Mouse (Mus musculus) spleen, adult 12 weeks (tissue): Measurements from ENCODE around the gene Pygb.

Experiments used
- DNase-seq: peaks from one replicate; pipeline ENCODE4 v3.0.0; 2022; ENCODE audit warnings: low spot score

Gene Pygb

DNA sequence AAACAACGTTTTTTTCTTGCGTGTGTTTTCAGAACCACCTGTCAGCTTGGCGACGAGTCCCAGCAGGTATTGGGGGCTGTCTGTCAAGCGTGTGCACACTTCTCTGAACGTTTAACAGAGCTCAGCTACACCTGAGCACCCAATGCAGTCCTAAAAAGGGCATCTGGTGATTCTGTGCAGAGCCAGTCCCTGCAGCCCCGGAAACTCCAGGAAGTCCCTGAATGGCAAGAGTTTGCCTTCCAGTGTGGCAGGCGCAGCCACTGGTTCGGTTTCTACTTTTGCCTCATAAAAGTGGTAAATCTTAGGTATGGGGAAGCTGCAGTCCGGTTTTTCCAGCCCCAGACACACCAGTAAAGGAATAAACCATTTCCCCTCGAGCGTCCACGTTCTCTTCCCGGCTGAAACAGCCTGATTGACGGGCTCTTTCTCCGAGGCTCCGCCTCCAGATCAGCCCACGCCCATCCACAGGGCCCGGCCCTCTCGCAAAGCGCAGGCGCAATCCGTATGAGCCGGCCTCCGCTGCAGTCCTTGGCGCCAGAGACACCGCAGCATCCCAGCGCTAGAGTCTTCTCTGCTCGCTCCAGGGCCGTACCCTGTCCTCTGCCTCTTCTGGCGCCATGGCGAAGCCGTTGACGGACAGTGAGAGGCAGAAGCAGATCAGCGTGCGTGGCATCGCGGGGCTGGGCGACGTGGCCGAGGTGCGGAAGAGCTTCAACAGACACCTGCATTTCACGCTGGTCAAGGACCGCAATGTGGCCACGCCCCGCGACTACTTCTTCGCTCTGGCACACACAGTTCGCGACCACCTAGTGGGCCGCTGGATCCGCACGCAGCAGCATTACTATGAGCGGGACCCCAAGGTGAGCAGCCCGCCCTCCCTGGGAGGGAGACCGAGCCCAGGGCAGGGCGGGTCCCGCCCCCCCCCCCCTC, at the start of gene Pygb:
Pygb (plus strand) TSS at position 485 of the 930 bp plus-strand sequence.
- peak; percentile 72 for DNase-seq

DNA sequence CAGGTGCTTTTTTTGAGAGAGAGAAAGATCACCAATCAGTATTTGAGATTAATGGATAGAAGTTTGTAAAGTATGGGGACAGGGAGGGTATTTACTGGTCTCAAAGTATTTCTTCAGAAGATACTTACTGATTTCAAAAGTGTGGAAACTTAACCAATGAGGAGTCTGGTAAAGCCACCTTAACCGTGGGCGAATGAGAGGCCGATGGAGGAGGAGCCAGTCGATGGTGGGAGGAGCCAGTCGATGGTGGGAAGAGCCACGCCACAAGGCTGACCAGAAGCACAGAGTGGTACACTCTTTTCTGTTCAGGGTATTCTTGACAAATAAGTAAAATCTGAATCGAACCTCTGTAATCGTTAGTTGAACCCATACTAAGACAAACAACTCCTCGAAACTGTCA, 48.7 kb upstream of the Pygb start:
- no peak for DNase-seq

DNA sequence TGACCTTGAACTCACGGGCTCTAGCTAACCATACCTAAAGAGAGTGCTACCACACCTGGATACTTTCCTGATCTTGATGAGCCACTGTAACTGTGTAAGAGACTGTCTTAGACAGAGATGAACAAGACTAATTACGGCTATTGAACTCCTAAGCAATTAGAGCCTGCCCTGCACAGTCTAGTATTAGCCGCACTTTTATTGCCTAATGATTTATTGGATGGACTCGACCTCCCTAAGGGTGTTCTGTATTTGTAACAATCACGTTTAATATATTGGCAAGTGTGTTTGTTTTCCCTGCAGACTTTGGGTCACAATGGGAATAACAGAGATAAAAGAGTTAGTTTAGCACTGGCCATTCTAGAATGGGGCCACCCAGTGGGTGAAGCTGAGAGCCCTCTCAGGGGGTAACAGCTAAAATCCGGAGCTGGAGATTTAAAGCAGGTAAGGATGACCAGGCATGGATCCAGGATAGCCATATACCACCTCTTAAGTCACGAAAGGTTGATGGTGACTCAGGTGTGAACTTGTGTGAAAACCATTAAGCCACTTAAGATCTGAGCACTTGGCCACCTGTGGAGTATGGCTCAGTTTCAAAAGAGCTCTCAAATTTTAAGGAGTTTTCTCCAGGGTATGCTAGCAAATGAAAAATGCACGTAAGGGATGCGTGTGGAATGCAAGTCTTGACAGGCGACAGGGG, 46.2 kb upstream of the Pygb start:
- no peak for DNase-seq

DNA sequence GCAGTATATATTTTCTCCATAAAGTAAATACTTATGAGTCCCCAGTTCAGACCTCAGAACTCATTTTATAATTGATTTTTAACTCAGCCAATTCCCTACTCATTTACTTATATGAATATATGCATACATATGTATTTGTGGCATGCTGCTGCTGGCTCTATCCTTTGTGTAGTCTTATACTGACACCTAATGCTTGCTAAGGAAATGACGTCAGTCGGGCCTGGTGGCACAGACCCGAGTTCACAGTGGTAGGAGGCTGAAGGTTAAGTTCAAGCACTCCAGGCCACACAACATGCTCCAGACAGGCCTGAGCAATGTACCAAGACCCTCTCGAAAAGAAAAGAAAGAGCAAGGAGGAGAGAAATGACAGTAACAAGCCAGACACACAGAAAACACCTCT, 45.1 kb upstream of the Pygb start:
- DNase-seq: no peak

DNA sequence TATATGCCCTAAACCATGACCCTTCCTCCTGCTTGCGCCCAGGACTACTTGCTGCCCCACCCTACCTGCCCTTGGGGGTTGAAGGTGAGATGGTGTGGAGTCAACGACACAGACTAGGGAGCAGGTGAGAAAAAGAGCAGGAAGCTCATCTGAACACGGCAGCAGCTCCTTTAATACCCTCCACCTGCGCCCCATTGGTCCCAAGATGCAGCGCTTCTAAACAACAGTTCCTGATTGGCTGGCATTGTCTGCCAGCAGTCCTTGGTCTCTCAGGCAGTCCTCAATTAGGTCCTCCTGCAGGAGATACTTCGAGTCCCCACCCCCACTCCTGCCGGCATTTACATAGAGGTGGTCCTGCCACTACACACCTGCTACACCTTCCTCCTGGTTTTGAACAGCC, 41.5 kb upstream of the Pygb start:
- DNase-seq: no peak

DNA sequence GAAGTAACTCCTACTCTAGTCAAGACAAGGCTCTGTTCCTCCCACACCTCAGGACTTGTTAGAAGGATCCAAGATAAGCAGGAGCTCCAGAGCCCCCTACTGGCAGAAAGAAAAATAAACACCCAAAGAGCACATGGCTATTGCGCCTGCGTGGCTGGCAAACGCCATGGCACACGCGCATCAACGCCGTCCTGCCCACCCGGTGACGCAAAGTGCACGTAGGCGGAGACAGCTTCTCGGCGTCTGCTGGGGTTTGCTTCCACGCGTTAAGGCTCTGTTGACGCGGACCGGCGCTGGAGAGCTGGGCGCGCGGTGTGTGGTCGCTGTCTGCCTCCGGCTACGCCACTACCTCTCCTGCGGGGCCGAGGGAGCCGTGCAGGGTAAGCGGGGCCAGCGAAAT, 37.7 kb upstream of the Pygb start, which contains the start of gene Entpd6:
Entpd6 (plus strand) TSS at position 189 of the 400 bp plus-strand sequence.
- peak; percentile 86 for DNase-seq

DNA sequence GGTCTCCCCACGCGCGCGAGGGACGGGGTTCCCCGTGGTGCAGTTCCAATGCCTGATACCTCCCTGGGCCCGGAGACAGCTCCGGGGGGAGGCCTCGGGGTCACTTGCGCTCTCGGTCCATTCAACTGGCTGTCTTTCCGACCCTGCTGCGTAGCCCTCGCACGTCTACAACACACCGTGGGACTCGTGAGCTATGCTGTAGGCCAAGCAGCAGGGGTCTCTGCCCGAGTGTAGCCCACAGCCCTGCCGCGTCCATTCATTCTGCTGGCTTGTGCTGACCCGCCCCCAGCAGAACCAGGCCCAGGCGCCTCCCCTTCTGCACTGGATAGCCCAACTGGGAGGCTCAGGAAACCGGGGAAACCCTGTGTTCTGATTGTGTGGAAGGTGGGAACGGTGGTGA, 37.3 kb upstream of the Pygb start:
- no peak for DNase-seq

DNA sequence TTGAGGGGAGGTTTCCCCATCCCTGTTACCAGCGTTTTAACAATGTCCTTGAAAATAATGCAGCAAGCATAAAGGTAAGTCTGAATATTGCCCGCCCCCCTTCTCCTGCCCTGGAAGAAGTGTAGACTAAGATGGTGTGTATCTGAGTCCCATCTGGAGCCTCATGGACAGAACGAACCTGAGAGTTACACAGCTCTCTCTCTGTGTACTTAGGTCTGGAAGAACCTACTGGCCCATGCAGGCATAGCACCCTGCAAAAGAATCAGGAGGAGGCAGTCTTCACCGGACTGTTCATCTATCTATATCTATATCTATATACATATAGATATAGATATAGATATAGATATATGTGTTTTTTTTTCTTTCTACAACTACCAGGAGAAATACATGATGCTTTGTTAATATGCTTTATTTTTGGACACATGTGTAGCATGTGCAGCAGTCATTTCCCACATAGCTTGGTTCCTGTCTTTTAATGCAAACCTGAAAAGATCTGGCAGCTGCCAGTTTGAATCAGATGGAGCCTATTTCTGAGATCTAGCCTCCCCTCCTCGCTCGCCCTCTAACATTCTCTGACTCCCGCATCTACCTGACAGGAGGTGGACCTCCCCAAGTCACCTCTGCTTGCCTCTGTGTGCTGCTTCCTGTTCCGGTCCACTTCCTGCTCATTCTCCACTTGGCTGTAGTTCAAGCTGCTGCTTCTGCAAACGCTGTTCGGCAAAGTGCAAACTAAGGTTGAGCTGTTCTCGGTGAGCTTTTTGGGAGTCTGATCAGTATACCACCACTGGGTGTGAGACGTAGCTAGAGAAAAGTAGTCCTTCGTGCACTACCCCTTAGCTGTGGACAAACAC, 36.2 kb upstream of the Pygb start:
- no peak for DNase-seq

DNA sequence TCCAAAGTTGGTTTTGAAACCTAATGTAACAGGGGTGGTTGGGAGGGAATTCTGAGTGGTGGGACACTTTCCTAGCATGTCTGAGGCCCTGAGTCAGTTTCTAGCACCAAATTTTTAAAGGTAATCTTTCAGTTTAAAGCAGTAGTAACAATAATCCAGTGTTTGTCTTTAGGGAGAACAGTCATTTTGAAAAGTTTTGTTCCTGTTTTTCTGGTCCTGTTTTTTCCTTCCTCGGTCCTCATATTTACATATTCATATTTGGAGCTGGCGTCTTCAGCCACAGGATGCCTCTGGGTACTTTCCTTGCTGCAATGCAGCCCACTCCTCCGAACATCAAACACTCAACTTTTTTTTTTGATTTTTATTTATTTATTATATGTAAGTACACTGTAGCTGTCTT, 31.5 kb upstream of the Pygb start:
- DNase-seq: no peak

DNA sequence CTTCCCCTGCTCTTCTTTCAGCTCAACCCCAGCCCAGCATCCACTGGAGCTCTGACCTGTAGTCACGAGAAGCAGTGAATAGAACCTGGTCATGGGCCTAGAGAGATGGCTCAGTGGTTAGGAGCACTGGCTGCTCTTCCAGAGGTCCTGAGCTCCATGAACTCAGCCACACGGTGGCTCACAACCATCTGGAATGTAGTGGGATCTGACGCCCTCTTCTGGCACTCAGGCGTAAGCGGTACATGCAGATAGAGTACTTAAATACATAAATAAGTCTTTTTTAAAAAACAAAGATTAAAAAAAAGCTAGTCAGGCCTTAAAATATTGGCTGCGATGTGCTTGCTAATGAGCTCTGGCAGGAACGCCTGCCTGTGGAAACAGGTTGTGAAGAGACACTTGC, 25.1 kb upstream of the Pygb start:
- DNase-seq: no peak

DNA sequence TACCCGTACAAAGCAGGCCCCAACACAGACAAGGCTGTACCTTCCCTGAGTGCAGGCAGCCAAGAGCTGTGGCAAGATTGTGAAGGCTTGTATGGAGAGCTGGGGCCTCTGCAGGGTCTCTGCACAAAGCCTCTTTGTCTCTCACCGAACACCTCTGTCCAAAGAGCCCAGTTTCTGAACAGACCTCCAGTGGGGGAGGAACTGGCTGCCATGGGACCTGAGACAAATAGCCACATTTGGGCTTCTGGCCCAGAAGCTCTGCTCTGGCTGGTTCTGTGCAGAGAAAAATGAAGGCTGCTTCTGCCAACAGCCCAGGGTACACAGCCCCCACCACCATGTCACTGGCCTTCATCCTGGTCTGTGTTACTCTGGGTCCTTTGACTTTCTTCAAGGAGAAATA, 20.9 kb upstream of the Pygb start:
- no peak for DNase-seq

DNA sequence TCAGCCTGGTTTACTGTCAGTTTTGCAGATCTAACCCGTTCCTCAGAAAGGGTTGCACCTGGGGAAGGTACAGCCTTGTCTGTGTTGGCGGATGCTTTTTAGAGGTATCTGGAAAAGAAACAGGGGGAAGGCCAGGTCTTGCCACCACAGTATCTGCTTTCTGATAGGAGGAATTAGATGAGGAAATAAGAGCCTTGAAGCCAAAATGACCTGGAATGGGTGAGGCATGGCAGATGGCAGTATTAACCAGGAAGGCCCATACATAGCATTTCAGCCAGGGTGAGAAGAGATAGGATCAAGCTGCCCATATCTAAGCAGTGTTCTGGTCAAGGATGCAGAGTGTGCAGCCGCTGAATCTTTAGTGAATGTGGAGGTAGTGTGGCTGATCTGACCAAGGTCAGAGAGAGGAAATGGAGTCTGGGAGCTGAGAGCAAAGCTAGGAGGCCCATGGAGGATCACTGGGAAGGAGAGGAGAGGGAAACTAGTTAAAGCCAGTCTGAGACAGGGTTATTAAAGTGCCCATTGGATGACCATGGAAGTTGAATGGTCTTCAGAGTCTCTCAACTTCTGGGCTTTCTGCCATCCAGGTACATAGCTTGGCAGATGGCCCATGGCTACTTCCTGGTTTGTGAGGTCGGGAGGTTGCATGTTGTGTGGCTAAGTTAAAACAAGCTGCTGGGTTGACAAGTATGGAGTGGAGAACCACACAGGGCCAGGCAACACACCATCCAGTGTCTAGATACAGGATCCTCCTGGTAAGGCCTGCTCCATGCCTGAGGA, 20.3 kb upstream of the Pygb start:
- DNase-seq: no peak

DNA sequence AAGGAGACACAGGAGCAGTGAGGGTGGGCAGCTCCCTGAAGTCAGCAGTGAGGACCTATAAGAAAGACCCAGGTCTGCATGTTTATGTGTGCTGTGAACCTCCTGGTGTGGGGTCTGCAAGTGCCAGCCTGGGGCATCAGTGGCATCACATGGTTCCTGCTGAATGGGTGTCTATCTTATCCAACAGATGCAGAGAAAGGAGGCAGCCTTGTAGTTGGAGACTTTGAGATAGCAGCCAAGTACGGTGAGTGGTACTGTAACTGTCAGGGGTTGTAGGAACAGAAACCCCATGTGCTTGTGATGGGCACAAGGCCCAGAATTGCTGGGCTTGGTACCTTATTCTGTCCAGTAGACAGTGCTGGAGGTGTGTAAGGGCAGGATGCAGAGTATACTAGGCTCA, 17.9 kb upstream of the Pygb start:
- DNase-seq: no peak

DNA sequence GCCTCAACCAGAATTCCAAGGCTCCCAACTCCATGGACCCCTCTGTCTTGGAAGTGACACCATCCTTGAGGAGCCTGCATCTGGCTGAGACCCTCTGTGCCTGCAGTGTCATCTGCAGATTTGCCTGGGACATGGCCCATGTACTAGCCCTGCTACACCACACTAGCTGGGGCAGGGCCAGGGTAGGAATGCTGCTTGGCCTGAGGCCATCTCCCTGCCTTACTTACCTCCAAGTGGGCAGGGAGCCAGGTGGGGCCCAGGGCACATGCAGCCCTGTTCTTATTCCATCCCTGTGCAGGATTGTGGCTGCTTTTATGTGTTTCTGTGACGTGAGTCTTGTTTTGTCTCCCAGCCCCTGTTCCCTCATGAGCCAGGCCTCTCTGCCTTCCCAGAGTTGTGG, 15.8 kb upstream of the Pygb start:
- DNase-seq: no peak

DNA sequence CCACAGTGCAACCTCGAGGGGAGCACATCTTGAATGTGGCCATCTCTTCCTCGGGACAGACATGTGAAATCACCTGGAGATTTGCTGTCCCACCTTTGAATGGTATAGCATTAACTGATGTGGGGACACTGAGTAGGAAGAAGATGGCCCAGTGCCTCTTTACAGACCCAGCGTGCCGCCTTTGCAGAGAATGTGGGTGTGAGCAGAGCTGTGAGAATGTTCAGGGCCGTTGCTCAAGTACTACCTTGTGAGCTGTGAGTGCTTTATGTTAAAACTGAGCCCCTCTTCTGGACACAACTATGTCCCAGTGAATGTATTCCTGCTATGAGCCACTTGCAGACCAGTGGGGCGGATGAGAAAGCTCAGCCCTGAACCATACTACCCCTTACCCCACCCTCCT, 15.4 kb upstream of the Pygb start:
- no peak for DNase-seq

DNA sequence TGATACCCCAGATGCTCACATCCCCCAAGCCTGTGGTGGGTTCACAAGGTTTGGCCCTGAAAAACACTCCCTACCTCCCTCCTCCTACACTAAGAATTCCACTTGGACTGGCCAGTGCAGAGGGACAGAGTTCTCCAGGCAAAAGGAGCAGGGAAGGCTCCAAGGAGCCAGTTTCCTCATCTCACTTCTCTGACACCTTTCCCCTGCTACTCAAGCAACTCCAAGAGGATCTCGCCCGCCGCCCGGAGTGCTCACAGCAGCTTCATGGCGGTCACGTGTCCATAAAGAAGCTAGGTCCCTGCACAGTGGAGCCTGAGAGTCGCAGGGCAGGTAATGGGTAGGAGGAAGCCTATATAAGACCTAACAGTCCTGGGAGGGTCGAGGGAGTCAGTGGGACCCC, 14.5 kb upstream of the Pygb start:
- DNase-seq: no peak

DNA sequence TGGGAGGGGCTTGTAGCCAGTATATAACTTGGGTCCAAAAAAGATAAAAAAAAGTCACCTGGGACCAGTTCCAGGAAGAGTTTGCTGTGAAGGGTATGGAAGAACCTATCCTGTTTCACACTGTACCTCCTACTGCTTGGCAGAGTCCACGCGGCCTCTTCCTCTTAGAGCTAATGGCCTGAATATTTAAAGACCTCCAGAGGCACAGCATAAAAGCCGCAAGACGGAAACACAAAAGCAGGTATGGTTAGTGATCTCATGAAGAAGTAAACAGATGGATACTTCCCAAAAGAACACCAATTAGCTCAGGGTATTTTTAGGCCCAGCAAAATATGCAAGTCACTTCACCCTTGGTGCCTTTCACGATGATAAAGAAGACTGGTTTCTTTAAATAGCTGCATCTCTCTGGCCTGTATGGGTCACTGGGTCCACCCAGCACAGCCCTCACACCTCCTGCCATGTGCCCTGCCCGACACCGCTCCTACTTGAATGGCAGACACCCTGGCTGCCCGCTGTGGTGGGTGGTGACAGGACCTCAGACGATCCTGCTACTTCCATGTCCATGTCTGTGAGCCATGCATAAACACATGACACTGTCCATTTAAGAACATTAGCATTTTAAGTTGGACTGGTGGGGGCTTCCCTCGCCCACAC, 13.9 kb upstream of the Pygb start:
- DNase-seq: no peak

DNA sequence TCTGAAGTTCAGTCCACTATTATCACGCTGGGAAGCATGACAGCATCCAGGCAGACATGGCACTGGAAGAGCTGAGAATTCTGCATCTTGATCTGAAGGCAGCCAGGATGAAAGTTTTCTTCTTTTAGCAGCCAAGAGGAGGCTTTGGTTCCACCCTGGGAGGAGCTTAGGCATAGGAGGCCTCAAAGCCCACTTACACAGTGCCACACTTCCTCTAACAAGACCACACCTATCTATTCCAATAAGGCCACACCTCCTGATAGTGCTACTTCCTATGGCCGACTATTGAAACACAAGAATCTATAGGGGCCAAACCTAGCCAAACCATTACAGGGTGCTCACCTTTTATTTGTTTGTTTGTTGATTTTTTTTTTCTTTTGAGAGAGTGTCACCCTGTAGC, 3.7 kb upstream of the Pygb start:
- no peak for DNase-seq

DNA sequence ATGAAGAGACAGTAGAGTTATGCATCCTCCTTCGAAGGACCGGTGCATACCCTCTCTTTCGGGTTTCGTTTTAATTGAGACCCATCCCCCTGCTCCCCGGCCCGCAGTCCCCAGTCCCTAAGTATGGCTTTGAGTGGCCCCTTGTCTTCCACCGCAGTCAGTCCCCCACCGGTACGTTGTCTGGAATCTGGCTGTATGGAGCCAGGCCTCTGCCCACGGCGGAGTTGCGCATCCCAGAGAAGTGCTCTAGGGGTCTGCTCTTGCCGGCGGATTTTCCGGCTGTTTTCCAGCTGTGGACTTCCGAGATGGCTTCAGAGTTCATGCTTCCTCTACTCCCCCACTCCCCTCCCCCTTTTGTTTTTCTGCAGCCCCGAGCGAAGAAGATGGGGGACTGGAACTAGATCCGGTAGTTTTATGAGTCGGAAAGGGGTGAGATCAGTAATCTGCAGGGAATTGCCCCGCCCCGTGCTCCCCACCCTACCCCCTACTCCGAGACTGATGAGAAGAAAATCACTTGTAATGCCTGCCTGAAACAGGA, 768 bp downstream of the Pygb start:
- DNase-seq: no peak

DNA sequence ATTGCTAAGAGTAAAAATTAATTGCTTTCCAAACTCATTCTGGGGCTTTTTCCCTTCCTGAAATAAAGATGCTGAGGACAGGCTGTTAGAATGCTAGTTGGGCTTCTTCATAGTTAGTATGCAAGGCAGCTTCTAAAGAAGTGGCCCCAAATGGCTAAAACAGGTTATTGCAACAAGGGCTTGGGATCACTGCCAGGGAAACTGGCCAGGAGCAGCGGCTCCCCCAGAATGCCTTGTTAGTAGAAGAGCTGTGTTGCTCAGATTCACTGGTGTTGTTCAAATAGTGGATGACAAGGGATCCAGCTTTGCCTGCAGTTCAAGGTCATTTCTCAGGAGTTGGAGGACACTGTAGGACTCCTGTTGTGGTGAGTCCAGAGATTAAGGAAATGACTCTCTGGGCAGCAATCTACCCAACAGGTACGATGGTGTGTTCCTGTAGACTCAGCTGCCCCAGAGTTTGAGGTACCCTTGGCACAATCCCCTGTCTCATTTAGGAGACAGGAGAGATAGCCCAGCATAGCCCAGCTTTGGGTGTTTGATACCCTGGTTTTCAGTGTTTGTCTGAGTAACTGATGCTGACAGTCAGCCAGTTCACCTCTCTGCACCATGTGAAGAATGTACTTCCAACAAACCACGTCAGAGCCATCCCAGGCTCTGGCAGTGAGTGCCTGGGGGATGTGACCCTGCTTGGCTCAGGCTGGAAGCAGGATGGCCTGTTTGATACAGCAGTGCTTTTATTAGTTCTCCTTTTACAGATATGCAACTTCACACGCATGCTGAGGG, 2.4 kb downstream of the Pygb start:
- DNase-seq: no peak
